Comparison of ENCODE assay signal across 9 mouse cellular contexts in the genomic region with DNA sequence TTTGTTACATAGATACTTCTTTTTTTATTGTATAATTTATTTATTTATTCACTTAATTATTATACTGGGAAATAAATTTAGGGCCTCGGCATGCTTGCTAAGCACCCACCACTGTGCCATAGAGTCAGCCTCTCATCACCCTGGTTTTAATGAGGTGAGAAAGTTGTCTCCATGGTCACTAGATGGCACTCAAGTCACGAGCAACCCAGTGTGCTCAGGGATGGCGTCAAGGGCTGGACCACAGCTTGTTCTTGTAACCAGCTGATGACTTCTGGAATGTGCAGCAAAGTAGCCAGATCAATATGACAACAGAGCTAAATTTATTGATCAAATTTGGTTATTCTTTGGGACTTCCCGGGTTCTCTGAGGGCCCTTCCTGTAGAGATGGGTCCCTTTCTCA.
DNase-seq lines count a peak whose midpoint lies in the region; ATAC-seq lines count a peak whose summit lies in the region.
"Had no signal": no experiment of that assay in that cellular context is flagged by ENCODE, and none has a peak within 500 bp of the region (broad histone marks: within the 10 kb centered on the region; RNA-seq: fewer than 3 reads in every experiment).

No protein-coding gene starts in this region.

- no peak overlapping the region for H3K4me2 ChIP-seq in neural tube, embryonic 14.5 days (ENCODE audit: low read depth, low read length)
- H3K4me2 ChIP-seq: stomach, embryonic 15.5 days had no signal

- H3K27me3 ChIP-seq in neural tube, embryonic 14.5 days (ENCODE audit: control insufficient read depth, insufficient read depth, low read length) = no peaks in the 10 kb centered on the region
- H3K27me3 ChIP-seq: stomach, embryonic 15.5 days had no signal

- H3K4me3 ChIP-seq in neural tube, embryonic 14.5 days (ENCODE audit: low read depth, low read length) = no peak overlapping the region
- H3K4me3 ChIP-seq: stomach, embryonic 15.5 days had no signal

- DNase-seq in adrenal gland, postnatal 36 days = peak; percentile 31 to 33
- no peak for DNase-seq in adrenal gland, postnatal 25 days
- peak; percentile 26 for DNase-seq in urinary bladder, postnatal 14 days (ENCODE audit: low spot score)
- no peak for DNase-seq in urinary bladder, adult 2 months (ENCODE audit: low spot score)
- peak; percentile 72 for DNase-seq in forelimb bud, embryonic 11.5 days (ENCODE audit: low read depth, low spot score)
- peak; percentile 30 to 51 for DNase-seq in left cerebral cortex, postnatal 25 days (ENCODE audit: low spot score in 2 of 2)
- no peak for DNase-seq in testis, postnatal 10 days (ENCODE audit: low spot score)

- no peaks in the 10 kb centered on the region for H3K36me3 ChIP-seq in neural tube, embryonic 14.5 days (ENCODE audit: control insufficient read depth, insufficient read depth, low read length)
- H3K36me3 ChIP-seq: stomach, embryonic 15.5 days had no signal

- H3K9me3 ChIP-seq in neural tube, embryonic 14.5 days (ENCODE audit: control insufficient read depth, low read length) = no peaks in the 10 kb centered on the region
- H3K9me3 ChIP-seq: stomach, embryonic 15.5 days had no signal

- H3K27ac ChIP-seq in neural tube, embryonic 14.5 days (ENCODE audit: low read depth, low read length) = no peak overlapping the region
- H3K27ac ChIP-seq: stomach, embryonic 15.5 days had no signal

- ATAC-seq in neural tube, embryonic 14.5 days (ENCODE audit: low read depth) = peak; percentile 69

- 23% methylated on average over 4 of the region's 4 CpGs for WGBS in neural tube, embryonic 14.5 days

- no peaks in the 10 kb centered on the region for H3K4me1 ChIP-seq in neural tube, embryonic 14.5 days (ENCODE audit: control insufficient read depth, insufficient read depth, low read length)
- H3K4me1 ChIP-seq: stomach, embryonic 15.5 days had no signal

- no peak overlapping the region for H3K9ac ChIP-seq in neural tube, embryonic 14.5 days (replicated peaks; ENCODE audit: low read depth, low read length)
- H3K9ac ChIP-seq: stomach, embryonic 15.5 days had no signal

- intact Hi-C loops in left cerebral cortex, postnatal 25 days (cut with DNase I) = loop anchor here (5.0 to 10.0 kb wide), 2 partner anchors 311 to 924 kb away; no protein-coding TSS in a partner anchor

Comparison
In these comparisons a context has a peak if more than half of its experiments do, and no peak if none do; other contexts are left out.
1. DNase-seq: peak in adrenal gland, postnatal 36 days (2 of 2), urinary bladder, postnatal 14 days (single experiment), forelimb bud, embryonic 11.5 days (single experiment) and left cerebral cortex, postnatal 25 days (2 of 2); none in adrenal gland, postnatal 25 days (single experiment), urinary bladder, adult 2 months (single experiment) and testis, postnatal 10 days (single experiment).